Mouse (Mus musculus): ENCODE results near the gene Gstt4.
"Not testable (repeated sequence)": the region's sequence is repeated elsewhere in the genome, so short reads cannot be mapped to it uniquely, and the experiment has no call there.

Gstt4 gene

DNA sequence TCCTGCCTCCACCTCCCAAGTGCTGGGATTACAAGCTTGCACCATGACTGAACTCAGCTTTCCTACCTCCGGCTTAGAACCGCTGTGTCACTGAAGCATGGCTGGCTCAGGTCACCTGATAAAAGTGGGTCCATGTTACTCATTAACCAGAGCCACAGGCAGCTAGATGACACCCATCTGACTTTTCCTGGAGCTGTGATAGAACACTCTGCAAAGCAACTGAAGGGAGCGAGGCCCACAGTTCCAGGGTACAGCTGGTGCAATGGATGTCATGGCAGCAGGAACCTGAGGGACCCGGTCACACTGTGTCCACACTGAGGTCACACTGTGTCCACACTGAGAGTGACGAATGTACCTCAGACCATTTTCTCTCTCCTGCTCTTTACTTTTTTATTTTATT is 32.5 kb downstream of the Gstt4 start:
- DNase-seq (ENCODE audit: low spot score in 2 of 2), result no peak

DNA sequence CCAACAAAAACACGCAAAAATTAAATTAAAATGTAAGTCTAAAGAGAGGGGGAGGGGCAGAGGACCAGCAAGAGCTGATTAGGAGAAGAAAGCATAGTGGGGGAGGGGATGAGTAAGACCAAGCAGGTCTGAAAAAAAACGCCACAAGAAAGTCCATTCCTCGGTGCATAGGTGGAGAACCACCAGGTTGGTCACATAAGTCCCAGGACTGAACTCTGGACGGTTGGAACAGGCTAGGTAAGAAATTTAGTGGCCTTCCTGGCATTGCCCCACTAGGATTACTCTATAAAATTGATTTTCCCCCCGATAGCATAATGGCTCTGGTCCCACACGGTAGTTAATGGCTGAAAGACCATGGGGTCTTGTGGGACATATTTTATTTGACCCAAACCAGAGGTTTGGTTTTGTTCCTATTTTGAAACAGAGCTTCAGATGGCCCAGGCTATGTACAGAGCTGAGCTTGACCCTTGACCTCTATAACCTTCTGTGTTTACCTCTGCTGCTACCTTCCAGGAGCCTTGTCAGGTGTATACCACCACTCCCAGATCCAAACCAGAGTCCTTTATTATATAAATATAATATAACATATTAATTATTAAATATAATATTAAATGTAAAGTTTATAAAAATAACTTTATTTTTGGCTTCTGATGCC is 33.1 kb downstream of the Gstt4 start:
- DNase-seq (ENCODE audit: low spot score in 2 of 2), result no peak

DNA sequence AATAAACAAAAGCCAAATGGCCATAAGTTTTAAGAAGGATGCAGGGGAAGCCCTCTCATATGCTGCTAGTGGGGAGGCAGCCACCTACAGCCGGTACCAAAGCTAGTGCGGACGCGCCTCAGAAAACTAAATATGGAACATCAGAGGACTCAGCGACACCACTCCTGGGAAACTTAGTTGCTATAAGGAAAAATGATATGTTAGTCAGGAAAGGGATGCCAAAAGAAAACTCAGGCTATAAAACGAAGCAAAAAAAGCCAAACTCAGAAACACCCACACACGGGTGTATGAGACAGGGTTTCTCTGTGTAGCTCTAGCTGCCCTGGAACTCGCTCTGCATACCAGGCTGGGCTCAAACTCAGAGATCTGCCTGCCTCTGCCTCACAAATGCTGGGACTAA is 34.1 kb downstream of the Gstt4 start:
- no peak for DNase-seq (ENCODE audit: low spot score in 2 of 2)

DNA sequence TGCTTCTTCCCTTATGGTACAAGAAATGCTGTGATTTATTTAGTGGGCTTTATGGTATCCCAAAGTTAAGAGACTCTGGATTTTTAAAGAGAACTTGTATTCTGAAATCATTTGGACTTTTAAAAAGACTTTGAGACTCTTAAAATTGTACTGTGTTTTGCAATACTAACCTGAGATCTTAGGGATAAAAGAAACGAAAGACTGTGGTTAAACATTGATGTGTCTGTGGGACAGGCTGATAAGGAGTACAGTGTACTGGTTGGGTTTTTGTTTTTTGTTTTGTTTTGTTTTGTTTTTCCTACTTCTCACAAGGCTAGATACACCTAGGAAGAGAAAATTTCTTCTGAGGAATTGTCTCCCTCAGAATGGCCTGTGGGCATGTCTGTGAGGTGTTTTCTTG is 36.9 kb downstream of the Gstt4 start:
- DNase-seq (ENCODE audit: low spot score in 2 of 2), result no peak

DNA sequence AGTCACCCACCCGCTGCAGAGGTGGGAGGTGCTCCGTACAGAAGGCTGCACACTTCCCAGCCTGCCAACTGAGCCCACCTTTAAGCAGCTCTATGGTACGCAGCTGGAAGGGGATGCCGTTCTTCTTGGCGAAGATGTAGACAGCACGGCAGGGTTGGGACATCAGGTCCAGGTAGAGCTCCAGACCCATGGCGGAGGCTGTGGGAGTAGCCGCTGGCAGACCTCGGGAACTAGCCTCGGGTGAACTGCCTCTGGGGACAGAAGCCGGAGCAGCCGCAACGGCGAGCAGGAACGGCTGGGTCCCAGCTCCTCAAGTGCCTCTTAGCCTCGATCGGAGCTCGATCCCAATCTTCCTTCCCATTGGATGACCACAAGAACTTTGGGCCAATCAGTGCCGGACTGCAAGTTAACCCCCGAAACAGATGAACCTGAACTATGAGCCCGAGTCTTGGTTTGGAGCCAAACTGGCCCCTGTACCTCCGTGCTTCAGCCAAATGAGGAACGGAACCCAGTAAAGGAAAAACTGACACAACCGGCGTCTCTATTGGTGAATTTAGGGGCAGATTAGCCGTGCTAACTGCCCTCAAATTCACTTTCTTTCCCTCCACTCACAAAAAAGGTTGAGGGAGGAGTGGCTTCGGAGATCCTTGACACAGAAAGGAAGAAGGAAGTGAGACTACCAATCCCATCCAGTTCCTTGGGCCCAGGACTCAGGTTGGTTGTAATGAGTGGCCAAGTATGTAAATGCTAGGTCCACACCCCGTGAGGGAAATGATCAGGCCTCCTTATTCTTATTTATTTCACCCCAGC is 41.4 kb downstream of the Gstt4 start, which contains the start of the genes Gm20441 and Gstt3:
Gene Gm20441 (minus strand): TSS at position 186 of the 810 bp plus-strand sequence.
Gene Gstt3 (minus strand): TSS at position 646 of the 810 bp plus-strand sequence.
- no peak for DNase-seq (ENCODE audit: low spot score in 2 of 2)

DNA sequence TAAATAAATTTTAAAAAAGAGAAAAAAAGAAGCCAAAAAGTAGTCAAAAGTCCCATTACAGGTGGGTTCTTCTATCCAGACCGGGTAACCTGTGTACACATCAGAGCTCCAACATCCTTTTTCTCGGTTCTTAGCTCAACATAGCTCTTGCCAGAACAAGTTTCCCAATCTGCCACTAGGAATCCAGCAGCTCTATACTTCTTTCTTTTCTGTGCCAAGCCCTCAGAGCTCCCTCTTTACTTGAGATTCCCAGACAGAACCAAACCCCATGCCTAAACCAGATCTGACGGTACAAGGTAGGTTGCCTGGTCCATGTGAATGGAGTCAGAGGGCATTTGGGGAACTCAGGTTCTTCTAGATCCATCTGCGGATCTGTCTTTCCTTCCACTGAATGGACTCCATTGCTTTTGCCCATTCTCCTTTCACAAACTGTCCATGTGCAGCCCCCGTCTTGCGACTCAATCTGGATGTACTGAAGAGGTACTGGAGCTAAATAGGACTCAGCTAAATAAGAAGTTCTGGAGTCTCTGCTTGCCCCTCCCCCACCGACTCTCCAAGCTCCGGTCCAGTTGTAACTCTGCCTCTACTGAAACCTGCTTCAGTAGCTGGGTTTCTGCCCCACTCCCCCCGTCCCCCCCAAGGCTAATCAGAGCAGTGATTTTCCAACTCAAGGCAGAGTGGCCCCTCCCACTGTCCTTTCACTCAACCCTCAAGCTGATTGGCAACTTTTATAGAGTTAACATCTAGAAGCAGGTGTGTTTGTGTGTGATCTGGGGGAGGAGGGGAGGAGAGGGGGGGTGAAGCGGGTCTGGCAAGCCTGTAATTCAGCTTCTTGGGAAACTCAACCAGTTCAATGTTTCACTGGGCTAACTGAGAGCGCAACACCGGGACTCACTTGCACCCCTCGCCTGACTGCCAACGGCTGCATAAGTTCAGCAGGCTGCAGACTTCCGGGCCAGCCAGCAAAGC is 42.9 kb downstream of the Gstt4 start:
- DNase-seq (ENCODE audit: low spot score in 2 of 2), result no peak

DNA sequence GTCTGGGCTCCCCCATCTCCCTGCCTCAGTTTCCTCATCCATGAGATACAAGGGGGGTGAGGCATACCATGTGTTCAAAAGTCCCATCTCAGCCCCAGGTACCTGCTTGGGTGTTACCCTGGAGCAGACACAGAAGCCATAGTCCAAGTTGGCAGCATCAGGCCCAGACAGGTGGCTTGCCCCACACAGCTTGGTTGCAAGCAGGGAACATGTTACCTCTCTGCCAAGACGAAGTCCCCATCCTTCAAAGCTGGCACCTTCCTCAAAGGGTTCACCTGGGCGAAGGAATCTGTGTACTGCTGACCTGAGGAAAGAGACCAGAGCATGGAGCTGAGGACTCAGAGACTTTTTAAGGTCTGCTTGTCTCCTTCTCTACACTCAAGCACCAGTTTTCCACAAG is 44.5 kb downstream of the Gstt4 start:
- no peak for DNase-seq (ENCODE audit: low spot score in 2 of 2)

DNA sequence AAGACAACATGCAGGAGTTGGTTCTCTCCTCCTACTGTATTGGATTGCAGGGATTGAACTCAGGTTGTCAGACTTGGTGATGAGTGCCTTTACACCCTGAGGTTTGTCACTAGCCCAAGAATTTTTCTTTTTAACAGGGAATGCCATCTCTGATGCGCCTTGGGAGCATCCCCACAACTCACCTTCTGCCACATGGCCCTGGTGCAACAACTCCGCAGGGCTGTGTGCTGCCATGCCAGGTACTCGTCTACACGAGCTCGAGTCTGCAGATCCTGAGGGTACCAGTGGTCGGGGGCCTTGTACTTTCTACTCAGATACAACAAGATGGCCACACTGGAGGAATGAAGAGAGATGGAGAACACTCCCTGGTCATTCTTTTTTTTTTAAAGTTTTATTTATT is 45.8 kb downstream of the Gstt4 start:
- no peak for DNase-seq (ENCODE audit: low spot score in 2 of 2)

DNA sequence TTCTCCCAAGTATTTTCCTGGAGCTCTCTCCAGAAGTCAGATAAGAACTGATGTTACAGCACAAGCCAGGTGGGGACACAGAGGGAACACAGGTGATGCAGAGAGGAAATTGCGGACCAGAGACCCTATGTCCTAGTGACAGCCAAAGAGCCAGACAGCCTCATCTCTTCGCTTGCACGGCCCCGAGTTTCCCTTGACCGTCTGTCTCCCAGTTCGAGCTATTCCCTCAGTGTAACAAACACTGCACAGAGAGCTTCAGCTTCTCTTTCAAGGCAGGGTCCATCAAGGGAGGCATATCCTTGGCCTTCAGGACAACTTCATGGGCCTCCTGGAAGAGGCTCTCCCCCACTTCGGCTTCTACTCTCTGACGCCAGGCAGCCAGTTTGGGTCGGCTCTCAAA is 47.8 kb downstream of the Gstt4 start:
- no peak for DNase-seq (ENCODE audit: low spot score in 2 of 2)

DNA sequence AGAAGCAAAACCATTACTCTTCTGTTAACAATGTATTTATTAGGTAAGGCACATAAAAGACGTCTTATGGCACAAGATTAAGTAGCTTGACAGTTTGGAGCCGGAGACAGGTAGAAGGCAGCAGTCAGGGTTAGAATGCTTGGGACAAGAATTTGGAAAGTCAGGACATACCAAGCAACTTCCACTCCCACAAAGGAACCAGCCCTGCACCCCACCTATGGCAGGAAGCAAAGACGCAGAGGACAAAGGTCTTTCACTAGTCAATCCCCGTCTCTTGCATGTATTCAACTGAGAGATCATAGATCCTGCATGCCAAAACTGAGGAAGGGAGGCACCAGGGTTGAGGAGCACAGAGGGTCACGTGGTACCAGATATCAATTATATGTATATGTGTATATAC is 48.2 kb downstream of the Gstt4 start:
- DNase-seq (ENCODE audit: low spot score in 2 of 2), result no peak

DNA sequence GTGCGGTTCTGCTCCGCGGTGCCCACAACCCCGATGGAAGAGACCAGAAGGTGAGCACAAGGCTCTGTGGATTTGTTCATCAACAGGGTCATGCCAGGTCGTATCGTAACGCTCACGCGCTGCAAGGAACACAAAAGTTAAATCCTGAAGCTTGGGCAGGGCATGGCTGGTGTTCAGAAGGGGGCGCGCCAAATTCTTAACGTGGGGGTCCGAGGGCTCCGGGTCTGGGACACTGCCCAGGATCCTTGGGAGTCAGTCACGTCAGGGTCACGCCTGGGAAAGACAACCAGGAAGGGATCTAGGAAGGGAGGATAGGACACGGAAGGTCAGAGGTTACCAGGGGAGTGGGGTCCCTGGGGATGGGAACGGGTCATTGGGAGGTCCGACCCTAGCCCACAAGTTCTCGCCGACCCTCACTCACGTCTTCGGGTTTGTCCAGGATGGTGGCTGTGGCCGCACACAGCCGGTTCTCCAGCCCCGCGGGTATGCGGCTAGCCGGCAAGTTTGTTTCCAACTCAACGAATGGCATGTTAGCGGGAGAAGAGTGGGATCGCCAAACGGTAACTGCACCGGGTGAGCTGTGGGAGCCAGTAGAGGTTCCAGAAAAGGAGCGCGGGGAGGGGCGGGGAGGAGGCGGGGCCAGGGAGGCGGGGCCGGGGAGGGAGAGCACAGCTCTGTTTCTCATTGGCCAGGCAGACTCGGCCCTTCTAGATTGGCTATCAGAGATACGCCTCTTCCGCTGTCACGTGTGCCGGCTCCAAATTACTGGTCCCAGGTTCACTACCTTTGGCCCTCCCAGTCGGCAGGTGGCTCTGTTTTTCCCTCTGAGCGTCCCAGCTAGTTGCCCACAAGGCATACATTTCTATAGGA is 49.3 kb downstream of the Gstt4 start, which contains the start of gene Ddt:
Gene Ddt (minus strand): TSS at position 620 of the 870 bp plus-strand sequence.
- DNase-seq (ENCODE audit: low spot score in 2 of 2), result peak; percentile 65 to 72

DNA sequence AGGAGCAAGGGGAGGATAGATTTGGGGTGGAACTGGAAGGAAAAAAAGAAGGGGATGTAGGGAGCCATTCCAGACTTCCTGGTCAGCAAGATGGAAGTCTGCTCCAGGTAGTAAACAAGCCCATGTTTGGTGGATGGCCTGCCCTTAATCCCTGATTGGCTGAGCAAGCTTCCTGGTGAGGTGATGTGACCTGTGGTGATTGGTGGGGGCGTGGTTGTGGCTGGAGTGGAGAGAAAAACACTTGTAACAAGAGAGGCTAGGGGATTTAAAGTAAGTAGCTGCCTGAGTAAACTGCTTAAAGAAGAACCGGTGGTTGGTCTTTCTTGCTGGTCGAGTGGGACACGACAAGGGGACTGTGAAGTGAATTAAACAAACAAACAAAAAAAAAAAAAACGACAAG is 54.6 kb downstream of the Gstt4 start:
- not testable (repeated sequence) for DNase-seq (ENCODE audit: low spot score in 2 of 2)

DNA sequence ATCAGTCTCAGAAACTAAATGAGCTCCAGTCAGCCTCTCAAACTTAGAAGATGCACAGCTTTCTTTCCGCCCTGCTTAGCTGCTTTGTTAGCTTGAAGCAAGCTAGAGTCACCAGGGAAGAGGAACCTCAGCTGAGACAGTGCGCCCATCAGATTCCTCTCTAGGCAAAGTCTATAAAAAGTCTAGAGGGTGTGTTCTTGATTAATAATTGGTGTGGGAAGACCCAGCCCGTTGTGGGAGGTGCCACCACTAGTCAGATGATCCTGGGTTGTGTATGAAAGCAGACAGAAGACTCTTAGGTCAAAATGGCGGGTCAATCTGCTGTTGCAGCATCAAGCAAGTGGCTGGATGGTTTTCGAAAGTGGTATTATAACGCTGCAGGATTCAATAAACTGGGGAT is 55.5 kb downstream of the Gstt4 start:
- DNase-seq (ENCODE audit: low spot score in 2 of 2), result no peak
